Mouse (Mus musculus): ENCODE measurements around the gene Anapc10. TPM values are rescaled to one million over a fixed set of nuclear protein-coding genes. Genes with fewer than 3 reads are reported as not detected.

Gene Anapc10
- polyA plus RNA-seq (2012; rRNA removed), result 1.6 and 2.7 TPM in 2 replicates

GRCm38 (mm10) chr8:79711064-79711961, at the start of gene Anapc10, which contains the start of gene Abce1:
TSS of gene Anapc10 (plus strand) at chr8:79711820.
TSS of gene Abce1 (minus strand) at chr8:79711740.

Other genes with a start within 250 kb of the Anapc10 start
- gene Otud4, start 72.2 kb upstream of the Anapc10 start, polyA plus RNA-seq (2012; rRNA removed), result 8.4 and 8.9 TPM in 2 replicates
- 25.3 and 26.3 TPM in 2 replicates for gene Abce1, start 80 bp upstream of the Anapc10 start, polyA plus RNA-seq (2012; rRNA removed)